Mouse (Mus musculus) E14TG2a.4 (cell line): ENCODE data around the gene Cryzl1.

Experiments used
- CTCF ChIP-seq: conservative IDR thresholded peaks from 2 replicates; pipeline ENCODE4 v1.5.1; 2014; ENCODE audit warnings: low read length
- NANOG ChIP-seq: IDR thresholded peaks from 2 replicates; pipeline ENCODE4 v1.6.1; 2014; ENCODE audit warnings: borderline replicate concordance, low read length, mixed read lengths
- POU5F1 ChIP-seq: IDR thresholded peaks from 2 replicates; pipeline ENCODE4 v1.6.1; 2014; ENCODE audit warnings: low read length, borderline replicate concordance

- no peak for TF ChIP-seq CTCF
- no peak for TF ChIP-seq POU5F1
- TF ChIP-seq NANOG: no peak
Observed at GRCm38 (mm10) chr16:91648220-91648550, 80.6 kb downstream of the Cryzl1 start.
